Mouse (Mus musculus): ENCODE results near the gene Dot1l. TPM values are rescaled to one million over a fixed set of nuclear protein-coding genes. Genes with fewer than 3 reads are reported as not detected.

The Dot1l gene
- polyA plus RNA-seq, 1 experiment, result 20.6 TPM

DNA sequence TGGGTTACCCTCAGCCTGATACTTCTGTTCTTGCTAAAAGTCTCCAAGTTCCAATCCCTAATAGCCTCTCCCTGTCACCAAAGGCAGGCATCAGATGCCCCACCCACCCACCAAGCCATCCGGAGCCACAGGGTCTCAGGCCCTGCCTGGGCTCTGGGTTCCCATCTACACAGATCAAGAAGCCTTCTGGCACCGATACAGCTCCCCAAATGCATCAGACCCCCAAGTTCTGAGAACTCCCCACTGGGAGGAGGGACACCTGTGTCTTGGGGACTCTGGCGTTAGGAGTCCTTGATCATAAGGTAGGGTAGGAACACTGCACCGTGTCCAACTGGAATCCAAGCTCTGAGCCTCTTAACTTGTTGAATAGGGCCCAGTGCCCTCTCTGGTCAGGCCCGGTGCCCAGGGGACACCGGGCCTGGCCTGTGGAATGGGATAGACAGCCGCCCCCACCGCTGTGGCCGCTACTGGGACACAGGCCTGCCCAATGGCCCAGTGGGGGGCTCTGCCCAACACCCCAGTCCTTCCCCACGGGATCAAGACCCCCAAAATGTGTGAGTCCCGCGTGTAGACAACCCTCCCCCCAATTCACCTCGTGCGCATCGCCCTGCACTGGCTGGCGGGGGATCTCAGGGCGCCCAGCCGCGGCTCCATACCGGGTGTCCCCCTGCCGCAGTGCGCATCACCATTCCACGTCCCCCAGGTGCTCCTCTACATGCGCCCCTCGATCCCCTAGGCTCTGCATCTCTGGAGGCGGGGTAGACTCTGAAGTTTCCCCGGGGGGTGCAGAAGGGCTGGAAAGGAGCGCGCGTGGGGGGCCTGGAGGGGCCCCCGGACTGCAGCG, 88.3 kb downstream of the Dot1l start:
- TF ChIP-seq CEBPB (IDR thresholded peaks at IDR 0.05; ENCODE audit: insufficient read depth, poor library complexity, severe bottlenecking), result no peak
- no peak for TF ChIP-seq TCF12 (IDR thresholded peaks at IDR 0.05; ENCODE audit: insufficient read depth, poor library complexity, severe bottlenecking)
- no peak for TF ChIP-seq REST (IDR thresholded peaks at IDR 0.05; ENCODE audit: insufficient read depth, insufficient read length)
- no peak for TF ChIP-seq POLR2AphosphoS2 (IDR thresholded peaks at IDR 0.05; ENCODE audit: insufficient read length, low read depth)
- no peak for TF ChIP-seq MAX (IDR thresholded peaks at IDR 0.05; ENCODE audit: low read depth)
- TF ChIP-seq USF1 (IDR thresholded peaks at IDR 0.05; ENCODE audit: low read depth), result no peak
- no peak for TF ChIP-seq SRF (IDR thresholded peaks at IDR 0.05; ENCODE audit: control insufficient read depth, insufficient read length, low read depth)
- TF ChIP-seq MYOG (IDR thresholded peaks at IDR 0.05; ENCODE audit: control insufficient read depth in 1 of 3, insufficient read depth in 1 of 3, insufficient read length in 2 of 3, low read depth in 2 of 3), result no peak
- no peak for TF ChIP-seq MYOD1 (IDR thresholded peaks at IDR 0.05; ENCODE audit: control insufficient read depth in 1 of 3, insufficient read length in 2 of 3, low read depth in 2 of 3)
- no peak for TF ChIP-seq TCF3 (IDR thresholded peaks at IDR 0.05; ENCODE audit: insufficient read length, low read depth)
- TF ChIP-seq POLR2A (IDR thresholded peaks at IDR 0.05; ENCODE audit: insufficient read length, low read depth), result no peak
- TF ChIP-seq E2F4 (IDR thresholded peaks at IDR 0.05; ENCODE audit: insufficient read depth), result no peak
- Histone ChIP-seq H3K4me3 (no peak overlapping the region), H3K79me2 (ENCODE audit: control insufficient read depth, insufficient read depth) (no peaks in the 10 kb centered on the region), H3K27me3 (ENCODE audit: control insufficient read depth, insufficient read depth, insufficient read length) (peaks cover 39% of the 10 kb centered on the region), H3K4me2 (ENCODE audit: low read depth) (no peak overlapping the region), H3ac (ENCODE audit: control insufficient read depth, insufficient read length) (no peak overlapping the region), H3K36me3 (ENCODE audit: control insufficient read depth, insufficient read depth) (no peaks in the 10 kb centered on the region)

DNA sequence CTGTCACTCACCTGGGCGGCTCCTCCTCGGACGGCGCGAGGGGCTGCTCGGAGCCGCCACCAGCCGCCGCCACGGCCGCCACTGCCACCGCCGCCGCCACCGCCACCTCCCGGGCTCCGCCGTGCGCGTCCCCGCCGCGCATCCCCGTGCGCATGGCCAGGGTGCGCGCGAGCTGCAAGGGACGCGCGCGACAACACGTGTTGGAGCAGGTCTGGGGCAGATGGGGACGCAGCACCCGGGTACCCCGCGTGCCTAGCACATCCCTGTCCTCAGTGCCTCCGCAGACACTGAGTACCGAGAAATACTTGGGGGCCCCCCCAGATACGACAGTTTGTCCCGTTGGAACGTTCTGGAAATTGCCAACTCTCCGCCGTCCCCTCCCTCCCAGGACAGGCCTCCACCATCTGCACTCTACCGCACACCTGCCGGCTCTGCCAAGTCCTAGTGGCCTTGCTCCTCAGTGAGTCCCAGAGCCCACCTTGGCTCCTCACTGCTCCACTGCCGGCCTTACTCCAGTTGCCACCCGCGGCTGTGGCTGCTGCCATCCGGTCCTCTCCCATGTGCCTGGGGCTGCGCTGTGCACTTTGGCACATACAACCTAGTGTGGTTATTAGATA, 89.0 kb downstream of the Dot1l start, which contains the start of gene Lingo3:
Lingo3 (minus strand) TSS at position 109 of the 617 bp plus-strand sequence.
- Histone ChIP-seq H3K36me3 (ENCODE audit: control insufficient read depth, insufficient read depth) (no peaks in the 10 kb centered on the region), H3K4me2 (ENCODE audit: low read depth) (no peak within 1 kb of the TSS), H3K79me2 (ENCODE audit: control insufficient read depth, insufficient read depth) (no peaks in the 10 kb centered on the region), H3ac (ENCODE audit: control insufficient read depth, insufficient read length) (no peak within 1 kb of the TSS), H3K27me3 (ENCODE audit: control insufficient read depth, insufficient read depth, insufficient read length) (peaks cover 39% of the 10 kb centered on the region), H3K4me3 (no peak within 1 kb of the TSS)
- TF ChIP-seq SRF (IDR thresholded peaks at IDR 0.05; ENCODE audit: control insufficient read depth, insufficient read length, low read depth), result no peak
- TF ChIP-seq CEBPB (IDR thresholded peaks at IDR 0.05; ENCODE audit: insufficient read depth, poor library complexity, severe bottlenecking), result no peak
- TF ChIP-seq POLR2A (IDR thresholded peaks at IDR 0.05; ENCODE audit: insufficient read length, low read depth), result no peak
- TF ChIP-seq TCF12 (IDR thresholded peaks at IDR 0.05; ENCODE audit: insufficient read depth, poor library complexity, severe bottlenecking), result no peak
- TF ChIP-seq MAX (IDR thresholded peaks at IDR 0.05; ENCODE audit: low read depth), result no peak
- TF ChIP-seq USF1 (IDR thresholded peaks at IDR 0.05; ENCODE audit: low read depth), result no peak

Other genes with a start within 250 kb of the Dot1l start
- 0.08 TPM for gene Atp8b3, start 216.1 kb upstream of the Dot1l start, polyA plus RNA-seq (2012; fragmentation: generic; extraction: Trizol)
- gene Rexo1, start 193.6 kb upstream of the Dot1l start, polyA plus RNA-seq (2012; fragmentation: generic; extraction: Trizol), result 18.8 TPM
- gene Klf16, start 177.9 kb upstream of the Dot1l start, polyA plus RNA-seq (2012; fragmentation: generic; extraction: Trizol), result 16.0 TPM
- gene Abhd17a, start 164.9 kb upstream of the Dot1l start, polyA plus RNA-seq (2012; fragmentation: generic; extraction: Trizol), result 111 TPM
- gene Scamp4, start 152.3 kb upstream of the Dot1l start, polyA plus RNA-seq (2012; fragmentation: generic; extraction: Trizol), result 141 TPM
- gene Adat3, start 152.3 kb upstream of the Dot1l start, polyA plus RNA-seq (2012; fragmentation: generic; extraction: Trizol), result 5.7 TPM
- 1.0 TPM for gene Gm49322, start 149.2 kb upstream of the Dot1l start, polyA plus RNA-seq (2012; fragmentation: generic; extraction: Trizol)
- 178 TPM for gene Csnk1g2, start 132.4 kb upstream of the Dot1l start, polyA plus RNA-seq (2012; fragmentation: generic; extraction: Trizol)
- 55.9 TPM for gene Btbd2, start 98.1 kb upstream of the Dot1l start, polyA plus RNA-seq (2012; fragmentation: generic; extraction: Trizol)
- 119 TPM for gene Mknk2, start 77.1 kb upstream of the Dot1l start, polyA plus RNA-seq (2012; fragmentation: generic; extraction: Trizol)
- 25.1 TPM for gene Mob3a, start 53.2 kb upstream of the Dot1l start, polyA plus RNA-seq (2012; fragmentation: generic; extraction: Trizol)
- gene Izumo4, start 53.0 kb upstream of the Dot1l start, polyA plus RNA-seq (2012; fragmentation: generic; extraction: Trizol), result 1.9 TPM
- gene Ap3d1, start 12.9 kb upstream of the Dot1l start, polyA plus RNA-seq (2012; fragmentation: generic; extraction: Trizol), result 68.0 TPM
- 93.1 TPM for gene Sf3a2, start 43.0 kb downstream of the Dot1l start, polyA plus RNA-seq (2012; fragmentation: generic; extraction: Trizol)
- 69.6 TPM for gene Plekhj1, start 43.4 kb downstream of the Dot1l start, polyA plus RNA-seq (2012; fragmentation: generic; extraction: Trizol)
- gene Amh, start 50.0 kb downstream of the Dot1l start, polyA plus RNA-seq (2012; fragmentation: generic; extraction: Trizol), result 0.76 TPM
- 343 TPM for gene Jsrp1, start 58.3 kb downstream of the Dot1l start, polyA plus RNA-seq (2012; fragmentation: generic; extraction: Trizol)
- gene Oaz1, start 71.5 kb downstream of the Dot1l start, polyA plus RNA-seq (2012; fragmentation: generic; extraction: Trizol), result 1,349 TPM
- 0.05 TPM for gene Lingo3, start 88.8 kb downstream of the Dot1l start, polyA plus RNA-seq (2012; fragmentation: generic; extraction: Trizol)
- gene Lsm7, start 100.0 kb downstream of the Dot1l start, polyA plus RNA-seq (2012; fragmentation: generic; extraction: Trizol), result 150 TPM
- gene Sppl2b, start 100.1 kb downstream of the Dot1l start, polyA plus RNA-seq (2012; fragmentation: generic; extraction: Trizol), result 31.0 TPM
- 0.05 TPM for gene Tmprss9, start 116.6 kb downstream of the Dot1l start, polyA plus RNA-seq (2012; fragmentation: generic; extraction: Trizol)
- 225 TPM for gene Timm13, start 145.8 kb downstream of the Dot1l start, polyA plus RNA-seq (2012; fragmentation: generic; extraction: Trizol)
- 65.2 TPM for gene Lmnb2, start 163.0 kb downstream of the Dot1l start, polyA plus RNA-seq (2012; fragmentation: generic; extraction: Trizol)
- gene Gadd45b, start 174.9 kb downstream of the Dot1l start, polyA plus RNA-seq (2012; fragmentation: generic; extraction: Trizol), result 52.2 TPM